Mouse (Mus musculus): ENCODE data around the gene Gm9918. TPM values are rescaled to one million over a fixed set of nuclear protein-coding genes. Genes with fewer than 3 reads are reported as not detected.

Gene Gm9918
- total RNA-seq, 2 experiments from 2014 or later: not detected

GRCm38 (mm10) chr15:102245461-102245881, 24.9 kb upstream of the Gm9918 start:
- DNase-seq: no peak

GRCm38 (mm10) chr15:102245891-102246741, 24.2 kb upstream of the Gm9918 start:
- peak; percentile 82 for DNase-seq

GRCm38 (mm10) chr15:102246866-102247251, 23.5 kb upstream of the Gm9918 start:
- peak; percentile 98 for DNase-seq

GRCm38 (mm10) chr15:102247252-102248130, 22.9 kb upstream of the Gm9918 start:
- peak; percentile 83 for DNase-seq

- no peak for DNase-seq
These were observed 22.1 kb upstream of the Gm9918 start for GRCm38 (mm10) chr15:102248131-102248811.

GRCm38 (mm10) chr15:102248812-102249191, 21.6 kb upstream of the Gm9918 start:
- DNase-seq: no peak

- DNase-seq: no peak
These were observed 21.1 kb upstream of the Gm9918 start for GRCm38 (mm10) chr15:102249251-102249691.

GRCm38 (mm10) chr15:102249967-102250366, 20.4 kb upstream of the Gm9918 start:
- no peak for DNase-seq

GRCm38 (mm10) chr15:102250521-102250920, 19.8 kb upstream of the Gm9918 start:
- no peak for DNase-seq

- DNase-seq: no peak
These were observed 14.7 kb upstream of the Gm9918 start for GRCm38 (mm10) chr15:102255547-102256255.

- DNase-seq: no peak
These were observed 13.7 kb upstream of the Gm9918 start for GRCm38 (mm10) chr15:102256431-102257201.

- peak; percentile 68 for DNase-seq
These were observed 12.9 kb upstream of the Gm9918 start, which contains the start of gene Rarg for GRCm38 (mm10) chr15:102257202-102258075. TSS of gene Rarg (minus strand) at chr15:102257517.

GRCm38 (mm10) chr15:102258076-102258470, 12.3 kb upstream of the Gm9918 start:
- peak; percentile 71 for DNase-seq

- DNase-seq: no peak
These were observed 11.6 kb upstream of the Gm9918 start for GRCm38 (mm10) chr15:102258581-102259253.

GRCm38 (mm10) chr15:102262582-102262981, 7.8 kb upstream of the Gm9918 start:
- no peak for DNase-seq

- no peak for DNase-seq
These were observed 7.3 kb upstream of the Gm9918 start for GRCm38 (mm10) chr15:102263037-102263436.

GRCm38 (mm10) chr15:102265548-102265947, 4.8 kb upstream of the Gm9918 start:
- DNase-seq: no peak

GRCm38 (mm10) chr15:102271441-102271840, 1.1 kb downstream of the Gm9918 start:
- DNase-seq: no peak

Data from gastrocnemius, postnatal 25 days (tissue).